In the genomic region with DNA sequence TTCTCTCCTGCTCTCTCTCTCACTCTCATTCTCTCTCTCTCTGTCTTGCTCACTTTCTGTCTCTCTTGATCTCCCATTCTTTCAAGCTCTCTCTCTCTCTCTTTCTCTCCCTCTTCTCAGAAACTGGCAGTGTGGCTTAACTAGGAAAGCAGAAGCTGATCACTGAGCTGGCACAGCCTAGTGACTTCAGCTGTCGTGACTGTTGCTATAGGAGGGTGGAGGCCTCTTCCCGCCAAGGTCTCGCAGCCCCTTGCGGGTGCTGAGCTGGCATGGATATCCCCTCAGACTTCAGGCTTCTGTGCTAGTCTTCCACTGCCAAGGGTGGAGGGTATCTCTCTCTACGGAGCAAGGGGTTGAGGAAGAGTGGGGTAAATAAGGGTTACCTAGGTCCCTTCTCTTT, we compare ENCODE assay signal across 25 mouse cellular contexts. TPM values are rescaled to one million over a fixed set of nuclear protein-coding genes. Genes with fewer than 3 reads are reported as not detected.
DNase-seq lines count a peak whose midpoint lies in the region; ATAC-seq lines count a peak whose summit lies in the region.
"Had no signal": no experiment of that assay in that cellular context is flagged by ENCODE, and none has a peak within 500 bp of the region (broad histone marks: within the 10 kb centered on the region; RNA-seq: fewer than 3 reads in every experiment).

No protein-coding gene starts in this region.

- H3K4me2 ChIP-seq in hindbrain, embryonic 11.5 days (replicated peaks; ENCODE audit: low read depth, low read length), result no peak overlapping the region
- H3K4me2 ChIP-seq: liver, embryonic 11.5 days; lung, embryonic 15.5 days had no signal

- no peak for ATAC-seq in hindbrain, embryonic 11.5 days (ENCODE audit: low FRiP score)
- ATAC-seq in granulocyte monocyte progenitor cell, adult 5-6 weeks (replicated peaks; ENCODE audit: poor library complexity, severe bottlenecking), result peak; percentile 48
- ATAC-seq: intestine, postnatal 0 days had no signal

- no peak overlapping the region for H3K4me3 ChIP-seq in hindbrain, embryonic 10.5 days
- no peak overlapping the region for H3K4me3 ChIP-seq in hindbrain, embryonic 11.5 days (ENCODE audit: low read depth, low read length)
- H3K4me3 ChIP-seq: erythroblast, embryonic 14.5 days; heart, embryonic 13.5 days; hindbrain, embryonic 12.5 days; limb, embryonic 13.5 days; lung, embryonic 15.5 days; megakaryocyte, embryonic 14.5 days; midbrain, embryonic 13.5 days had no signal

- peaks cover 42% of the 10 kb centered on the region for H3K4me1 ChIP-seq in hindbrain, embryonic 10.5 days (replicated peaks)
- H3K4me1 ChIP-seq in hindbrain, embryonic 11.5 days (replicated peaks; ENCODE audit: control insufficient read depth, insufficient read depth, low read length), result peaks cover 8% of the 10 kb centered on the region

- H3K9me3 ChIP-seq in hindbrain, embryonic 10.5 days, result no peaks in the 10 kb centered on the region
- H3K9me3 ChIP-seq in hindbrain, embryonic 11.5 days (ENCODE audit: control insufficient read depth, low read length), result no peaks in the 10 kb centered on the region
- H3K9me3 ChIP-seq: heart, embryonic 13.5 days; hindbrain, embryonic 12.5 days; limb, embryonic 13.5 days; lung, embryonic 15.5 days; megakaryocyte, embryonic 14.5 days; midbrain, embryonic 13.5 days had no signal

- no peaks in the 10 kb centered on the region for H3K36me3 ChIP-seq in hindbrain, embryonic 10.5 days
- H3K36me3 ChIP-seq in hindbrain, embryonic 11.5 days (ENCODE audit: control insufficient read depth, insufficient read depth, low read length), result no peaks in the 10 kb centered on the region
- H3K36me3 ChIP-seq: heart, embryonic 13.5 days; hindbrain, embryonic 12.5 days; limb, embryonic 13.5 days; lung, embryonic 15.5 days; midbrain, embryonic 13.5 days had no signal

- H3K9ac ChIP-seq in hindbrain, embryonic 11.5 days (ENCODE audit: low read depth, low read length), result no peak overlapping the region
- H3K9ac ChIP-seq: hindbrain, embryonic 12.5 days; limb, embryonic 13.5 days; lung, embryonic 15.5 days had no signal

- H3K27ac ChIP-seq in hindbrain, embryonic 10.5 days, result peak overlapping the region; percentile 40; the same call in 1 of the 2 replicates
- H3K27ac ChIP-seq in hindbrain, embryonic 11.5 days (ENCODE audit: low read depth, low read length), result no peak overlapping the region
- H3K27ac ChIP-seq: heart, embryonic 13.5 days; hindbrain, embryonic 12.5 days; limb, embryonic 13.5 days; lung, embryonic 15.5 days; midbrain, embryonic 13.5 days had no signal

- H3K27me3 ChIP-seq in hindbrain, embryonic 10.5 days (ENCODE audit: insufficient read depth, poor library complexity, severe bottlenecking), result peaks cover 58% of the 10 kb centered on the region
- peaks cover 7% of the 10 kb centered on the region for H3K27me3 ChIP-seq in hindbrain, embryonic 11.5 days (ENCODE audit: control insufficient read depth, insufficient read depth, low read length)
- H3K27me3 ChIP-seq: lung, embryonic 15.5 days had no signal

- no peak for DNase-seq in hindbrain, embryonic 10.5 days (ENCODE audit: low spot score)
- no peak for DNase-seq in hindbrain, embryonic 11.5 days (ENCODE audit: low spot score)
- DNase-seq in retina, postnatal 1 day, result peak; percentile 36
- no peak for DNase-seq in retina, embryonic 14.5 days (ENCODE audit: low spot score)
- DNase-seq in right cerebral cortex, postnatal 36 days (ENCODE audit: low spot score in 2 of 2), result no peak
- DNase-seq in left cerebral cortex, postnatal 10 days (ENCODE audit: extremely low spot score in 1 of 2, low spot score in 2 of 2), result no peak
- DNase-seq: adrenal gland, adult 8-10 months; cerebellum, adult 9-10 months; heart, postnatal 10 days; kidney, adult 9 months; kidney, postnatal 10 days; layer of hippocampus, adult 9-11 months; lung, postnatal 36 days; right cerebral cortex, postnatal 14 days; thymus, postnatal 25 days had no signal

- WGBS in hindbrain, embryonic 10.5 days, result 69% methylated on average over 5 of the region's 5 CpGs
- 59% methylated on average over 5 of the region's 5 CpGs for WGBS in hindbrain, embryonic 11.5 days

- intact Hi-C loops in left cerebral cortex, postnatal 10 days (cut with DNase I), result loop anchor here (5.0 kb wide), 1 partner anchor 34 kb away; a partner anchor contains a TSS

RNA-seq across cellular contexts. Expression of a gene that starts 5.3 kb away (rescaled TPM):
- polyA plus RNA-seq in hindbrain, embryonic 10.5 days (2016; fragmentation: Nextera tagmentation; extraction: Ambion mirVana), result 5.8 and 8.0 TPM in 2 replicates
- polyA plus RNA-seq in hindbrain, embryonic 11.5 days (2014; fragmentation: Nextera tagmentation; extraction: Ambion mirVana), result 5.4 and 7.8 TPM in 2 replicates
- total RNA-seq in granulocyte monocyte progenitor cell, adult 5-6 weeks (2014; fragmentation: Nextera tagmentation), result not detected in 2 replicates
- not detected in 2 replicates for total RNA-seq in granulocyte monocyte progenitor cell, adult 5-6 weeks (2017)
- 1 to 10 TPM; 3.9 to 4.8 TPM for total RNA-seq in left cerebral cortex, postnatal 10 days (2021)
- polyA plus RNA-seq: erythroblast, embryonic 14.5 days had no signal

RNA-seq across cellular contexts. Expression of a gene that starts 31.8 kb away (rescaled TPM):
- 3.7 and 3.8 TPM in 2 replicates for polyA plus RNA-seq in hindbrain, embryonic 10.5 days (2016; fragmentation: Nextera tagmentation; extraction: Ambion mirVana)
- 2.3 and 2.6 TPM in 2 replicates for polyA plus RNA-seq in hindbrain, embryonic 11.5 days (2014; fragmentation: Nextera tagmentation; extraction: Ambion mirVana)
- total RNA-seq in granulocyte monocyte progenitor cell, adult 5-6 weeks (2014; fragmentation: Nextera tagmentation), result not detected in 2 replicates
- total RNA-seq in granulocyte monocyte progenitor cell, adult 5-6 weeks (2017), result not detected in 2 replicates
- 10 to 100 TPM; 38.8 to 39.5 TPM for total RNA-seq in left cerebral cortex, postnatal 10 days (2021)

RNA-seq across cellular contexts. Expression of a gene that starts 36.4 kb away (rescaled TPM):
- polyA plus RNA-seq in hindbrain, embryonic 10.5 days (2016; fragmentation: Nextera tagmentation; extraction: Ambion mirVana), result 126 and 131 TPM in 2 replicates
- polyA plus RNA-seq in hindbrain, embryonic 11.5 days (2014; fragmentation: Nextera tagmentation; extraction: Ambion mirVana), result 90.0 and 103 TPM in 2 replicates
- 51.8 and 89.9 TPM in 2 replicates for total RNA-seq in granulocyte monocyte progenitor cell, adult 5-6 weeks (2014; fragmentation: Nextera tagmentation)
- 44.0 and 61.7 TPM in 2 replicates for total RNA-seq in granulocyte monocyte progenitor cell, adult 5-6 weeks (2017)
- 10 to 100 TPM; 60.8 to 61.7 TPM for total RNA-seq in left cerebral cortex, postnatal 10 days (2021)

Comparison
In these comparisons a context has a peak if more than half of its experiments do, and no peak if none do; other contexts are left out.
1. RNA of a gene that starts 5.3 kb away (total RNA-seq): 3.9 to 4.8 TPM in left cerebral cortex, postnatal 10 days; not detected in granulocyte monocyte progenitor cell, adult 5-6 weeks; every median in the first group is over 4 times any median in the second.
2. RNA of a gene that starts 31.8 kb away (total RNA-seq): 38.8 to 39.5 TPM in left cerebral cortex, postnatal 10 days; not detected in granulocyte monocyte progenitor cell, adult 5-6 weeks; every median in the first group is over 10 times any median in the second.